Mouse (Mus musculus) Muller cell, postnatal 12 days (primary cell): Measurements from ENCODE around the gene Calm4.

ENCODE experiments used
- DNase-seq: peaks from one replicate; pipeline ENCODE4 v3.0.0-alpha.2; 2015; ENCODE audit errors: inconsistent ontology term

Gene Calm4

DNA sequence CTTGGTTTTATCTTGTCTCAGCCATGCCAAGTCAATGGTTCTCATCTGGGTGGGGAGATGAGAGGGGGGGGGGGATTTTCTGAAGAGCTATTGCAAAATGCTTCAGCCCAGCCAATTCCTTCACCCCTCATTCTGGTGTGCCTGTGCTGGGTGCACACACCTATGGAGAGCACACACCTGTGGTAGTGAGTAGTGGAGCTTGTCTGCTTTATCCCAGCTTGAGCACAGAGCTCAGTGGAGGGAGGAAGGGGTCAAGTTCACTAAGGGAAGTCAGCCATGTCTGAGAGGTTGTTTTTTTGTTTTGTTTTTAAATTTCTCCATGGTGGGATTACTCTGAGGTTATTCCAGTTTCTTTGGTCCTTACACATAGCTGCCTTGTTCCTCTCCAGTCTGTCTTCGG, 18.7 kb downstream of the Calm4 start:
- DNase-seq = no peak

DNA sequence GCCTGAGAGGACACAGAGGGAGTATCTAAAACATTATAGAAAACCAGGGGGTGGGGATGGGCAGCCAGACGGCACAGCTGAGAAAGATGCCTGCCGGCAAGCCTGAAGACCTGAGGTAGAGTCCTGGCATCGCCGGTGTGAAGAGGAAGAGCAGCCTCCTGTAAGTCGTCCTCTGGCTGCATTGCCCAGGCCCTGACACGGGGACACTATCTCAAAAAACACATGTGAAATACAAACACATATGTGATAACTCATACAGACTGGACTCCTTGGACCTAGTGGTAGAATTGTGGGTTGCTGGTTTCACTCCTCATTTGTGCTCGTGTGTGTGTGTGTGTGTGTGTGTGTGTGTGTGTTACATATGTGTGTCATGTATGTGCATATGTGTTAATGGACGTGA, 23.7 kb downstream of the Calm4 start:
- no peak for DNase-seq

DNA sequence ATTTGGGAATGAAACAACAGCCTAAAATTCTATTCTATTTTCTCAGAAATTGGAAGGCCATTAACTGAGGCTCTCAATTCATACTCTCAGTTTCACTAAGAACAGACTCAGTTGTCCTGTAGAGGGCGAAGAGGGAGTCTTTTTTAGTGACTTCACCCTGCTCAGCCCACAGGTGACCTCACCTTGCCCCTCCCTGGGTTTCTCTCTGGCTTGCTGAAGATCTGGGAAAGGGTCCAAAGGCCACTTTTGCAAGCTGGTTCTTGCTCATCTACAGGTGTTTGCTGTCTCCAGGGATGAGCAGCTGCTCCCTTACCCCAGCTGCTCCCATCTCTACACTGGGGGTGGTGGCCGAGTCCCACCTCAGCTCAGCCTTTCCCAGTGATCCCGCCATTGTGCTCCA, 24.8 kb downstream of the Calm4 start:
- DNase-seq = no peak

- no peak for DNase-seq
These were observed 25.5 kb downstream of the Calm4 start for GRCm38 (mm10) chr13:3862922-3863580.

- DNase-seq = no peak
These were observed 28.2 kb downstream of the Calm4 start for GRCm38 (mm10) chr13:3865648-3866354.

- no peak for DNase-seq
These were observed 28.9 kb downstream of the Calm4 start for GRCm38 (mm10) chr13:3866355-3867052.

- no peak for DNase-seq
These were observed 29.6 kb downstream of the Calm4 start for GRCm38 (mm10) chr13:3867158-3867557.

- DNase-seq = no peak
These were observed 32.3 kb downstream of the Calm4 start for GRCm38 (mm10) chr13:3869901-3870300.

GRCm38 (mm10) chr13:3872832-3873231, 35.3 kb downstream of the Calm4 start:
- DNase-seq = no peak

DNA sequence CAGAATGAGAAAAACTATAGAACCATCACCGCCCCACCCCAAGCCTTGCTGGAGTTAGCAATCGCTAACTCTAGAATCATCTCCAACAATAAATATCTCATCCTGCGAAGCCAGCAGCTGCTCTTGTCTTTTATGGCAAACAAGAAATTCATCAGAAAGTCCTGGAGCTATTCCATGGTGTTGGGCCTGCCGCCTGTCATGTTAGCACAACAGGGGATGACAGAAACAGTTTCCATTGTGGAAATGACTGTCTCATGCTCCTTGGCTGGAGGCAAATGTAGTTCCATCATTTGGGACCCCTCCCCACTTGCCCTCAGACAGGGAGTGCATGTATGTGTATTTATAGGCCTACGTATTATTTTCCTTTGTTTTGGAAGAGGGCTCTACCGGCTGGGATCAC, 38.9 kb downstream of the Calm4 start:
- no peak for DNase-seq

GRCm38 (mm10) chr13:3877185-3877584, 39.6 kb downstream of the Calm4 start:
- DNase-seq = no peak

DNA sequence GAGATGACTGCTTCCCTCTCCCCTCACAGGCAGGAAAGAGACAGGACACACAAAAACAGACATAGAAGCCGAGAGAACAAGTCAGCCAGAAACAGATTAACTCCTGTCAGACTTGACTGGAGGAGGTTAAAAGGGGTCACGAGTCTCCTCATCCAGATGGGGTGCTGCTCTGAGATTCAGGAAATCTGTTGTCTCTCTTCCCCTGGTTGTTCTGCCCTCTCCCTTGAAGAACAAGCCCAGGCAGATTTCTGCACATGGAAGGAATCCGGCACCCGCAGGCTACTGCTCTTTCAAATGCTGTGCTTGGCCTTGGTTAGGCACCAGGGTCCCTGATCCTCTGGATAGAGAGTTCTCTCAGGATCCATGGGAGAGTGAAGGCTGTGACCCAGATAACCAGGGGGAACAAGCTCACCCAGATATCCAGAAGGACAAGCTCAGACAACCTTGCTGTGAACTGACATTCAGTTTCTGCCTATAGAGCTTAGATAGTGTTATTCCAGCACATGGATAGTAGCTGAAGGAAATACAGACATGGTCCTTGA, 40.2 kb downstream of the Calm4 start:
- DNase-seq = no peak

DNA sequence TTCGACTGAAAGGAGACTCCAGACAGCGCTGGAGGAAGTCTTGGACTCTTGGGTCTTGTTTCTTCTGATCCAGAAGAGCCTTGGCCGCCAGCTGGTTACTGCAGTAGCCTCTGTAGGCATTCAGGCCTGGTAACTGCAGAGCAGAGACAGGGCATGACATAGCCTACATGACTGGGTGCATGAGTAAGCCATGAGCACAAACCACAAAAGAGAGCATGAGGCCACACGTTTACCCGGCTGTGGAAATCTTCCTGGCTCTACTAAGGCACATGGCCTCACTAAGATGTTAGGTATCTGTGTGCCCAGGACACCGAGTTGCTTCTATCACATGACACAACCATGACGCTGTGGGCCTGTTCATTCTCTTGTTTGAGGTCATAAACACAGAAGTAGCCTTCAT, 49.1 kb downstream of the Calm4 start:
- no peak for DNase-seq
